ENCODE assay signal across 9 mouse cellular contexts in genomic region chr8:70757523-70758307, GRCm38 (mm10). TPM values are rescaled to one million over a fixed set of nuclear protein-coding genes. Genes with fewer than 3 reads are reported as not detected.
DNase-seq lines count a peak whose midpoint lies in the region; TF ChIP-seq lines count a peak whose summit lies in the region.
"Had no signal": no experiment of that assay in that cellular context is flagged by ENCODE, and none has a peak within 500 bp of the region (broad histone marks: within the 10 kb centered on the region; RNA-seq: fewer than 3 reads in every experiment).

No protein-coding gene starts in this region.

- TF ChIP-seq CTCF in testis, adult 2 months (IDR thresholded peaks at IDR 0.05; ENCODE audit: control insufficient read depth, insufficient read depth, insufficient replicate concordance, low read depth, low read length): peak; percentile 45; the same call in 1 of the 2 replicates

- H3K27ac ChIP-seq in testis, adult 2 months (ENCODE audit: control insufficient read depth, insufficient read depth, low read depth, low read length): no peak overlapping the region
- H3K27ac ChIP-seq: macrophage had no signal

- no peaks in the 10 kb centered on the region for H3K36me3 ChIP-seq in testis, adult 2 months (ENCODE audit: control insufficient read depth, insufficient read depth, low read length)

- peaks cover 29% of the 10 kb centered on the region for H3K4me1 ChIP-seq in testis, adult 2 months (ENCODE audit: control insufficient read depth, insufficient read depth, low read length)

- H3K27me3 ChIP-seq in testis, adult 2 months (ENCODE audit: control insufficient read depth, insufficient read depth, low read length): no peaks in the 10 kb centered on the region

- TF ChIP-seq POLR2A in testis, adult 2 months (IDR thresholded peaks at IDR 0.05; ENCODE audit: control insufficient read depth, low read depth, low read length): no peak

- H3K4me3 ChIP-seq in testis, adult 2 months (ENCODE audit: control insufficient read depth, low read depth, low read length): no peak overlapping the region

- peak; percentile 27 for DNase-seq in kidney, adult 11 months
- DNase-seq in kidney, postnatal 14 days: no peak
- DNase-seq in testis, postnatal 14 days (ENCODE audit: low spot score): no peak
- peak; percentile 73 for DNase-seq in adrenal gland, postnatal 14 days
- DNase-seq in gastrocnemius, postnatal 10 days: peak; percentile 34
- DNase-seq in retina, postnatal 1 day: peak; percentile 57
- DNase-seq in T-cell, adult 2 months (ENCODE audit: low spot score): no peak

RNA-seq across cellular contexts. Expression of gene Mpv17l2, which starts 3.0 kb away (rescaled TPM):
- 13.5 and 14.4 TPM in 2 replicates for polyA plus RNA-seq in testis, adult 2 months (2012; rRNA removed)
- total RNA-seq in adrenal gland, postnatal 14 days (2021): 113 and 123 TPM in 2 replicates
- total RNA-seq in gastrocnemius, postnatal 10 days (2021): 10 to 100 TPM; 30.1 to 31.4 TPM

RNA-seq across cellular contexts. Expression of gene Rab3a, which starts 3.2 kb away (rescaled TPM):
- 7.9 and 8.2 TPM in 2 replicates for polyA plus RNA-seq in testis, adult 2 months (2012; rRNA removed)
- total RNA-seq in adrenal gland, postnatal 14 days (2021): 56.2 and 75.1 TPM in 2 replicates
- 10 to 100 TPM; 44.6 to 50.4 TPM for total RNA-seq in gastrocnemius, postnatal 10 days (2021)

RNA-seq across cellular contexts. Expression of gene Pik3r2, which starts 18.8 kb away (rescaled TPM):
- polyA plus RNA-seq in testis, adult 2 months (2012; rRNA removed): 25.1 and 30.8 TPM in 2 replicates
- 35.4 and 44.0 TPM in 2 replicates for total RNA-seq in adrenal gland, postnatal 14 days (2021)
- 10 to 100 TPM; 39.4 to 47.2 TPM for total RNA-seq in gastrocnemius, postnatal 10 days (2021)

RNA-seq across cellular contexts. Expression of gene Pde4c, which starts 34.2 kb away (rescaled TPM):
- polyA plus RNA-seq in testis, adult 2 months (2012; rRNA removed): 1.1 TPM in 2 replicates
- total RNA-seq in adrenal gland, postnatal 14 days (2021): 1.9 TPM in 2 replicates
- total RNA-seq in gastrocnemius, postnatal 10 days (2021): 1 to 10 TPM; 2.5 to 3.0 TPM
- polyA plus RNA-seq: macrophage had no signal

RNA-seq across cellular contexts. Expression of gene Gm3336, which starts 39.4 kb away (rescaled TPM):
- polyA plus RNA-seq in testis, adult 2 months (2012; rRNA removed): 0.86 and 0.91 TPM in 2 replicates
- 0.70 TPM in 1 of 2 replicates, not detected in the other for total RNA-seq in adrenal gland, postnatal 14 days (2021)
- total RNA-seq in gastrocnemius, postnatal 10 days (2021): not detected
- polyA plus RNA-seq: macrophage had no signal

Comparison
In these comparisons a context has a peak if more than half of its experiments do, and no peak if none do; other contexts are left out.
1. DNase-seq: peak in kidney, adult 11 months (single experiment), adrenal gland, postnatal 14 days (single experiment), gastrocnemius, postnatal 10 days (single experiment) and retina, postnatal 1 day (single experiment); none in kidney, postnatal 14 days (single experiment), testis, postnatal 14 days (single experiment) and T-cell, adult 2 months (single experiment).